Mouse (Mus musculus): ENCODE data around the gene H2bfm.
"Not testable (repeated sequence)": the region's sequence is repeated elsewhere in the genome, so short reads cannot be mapped to it uniquely, and the experiment has no call there.

Gene H2bfm

DNA sequence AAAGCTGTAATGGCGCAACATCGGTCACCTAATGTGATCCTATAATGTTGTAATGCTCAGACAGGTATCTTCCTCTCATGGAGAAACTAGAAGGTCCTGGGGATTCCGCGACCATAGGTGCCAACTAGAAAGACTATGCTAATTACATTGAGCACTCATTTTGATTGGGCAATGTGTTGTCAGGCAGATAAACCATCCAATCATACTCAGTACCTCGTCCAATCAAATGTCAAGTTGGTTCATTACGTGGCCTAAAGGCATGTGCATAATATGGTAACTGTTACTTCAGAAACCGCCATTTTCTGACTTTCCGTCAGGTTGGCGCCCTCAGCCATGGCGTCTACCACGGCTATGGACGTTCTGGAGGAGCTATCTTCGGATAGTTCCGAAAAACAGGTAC is at the start of gene H2bfm:
H2bfm (plus strand) TSS at position 295 of the 400 bp plus-strand sequence.
- no peak for DNase-seq

DNA sequence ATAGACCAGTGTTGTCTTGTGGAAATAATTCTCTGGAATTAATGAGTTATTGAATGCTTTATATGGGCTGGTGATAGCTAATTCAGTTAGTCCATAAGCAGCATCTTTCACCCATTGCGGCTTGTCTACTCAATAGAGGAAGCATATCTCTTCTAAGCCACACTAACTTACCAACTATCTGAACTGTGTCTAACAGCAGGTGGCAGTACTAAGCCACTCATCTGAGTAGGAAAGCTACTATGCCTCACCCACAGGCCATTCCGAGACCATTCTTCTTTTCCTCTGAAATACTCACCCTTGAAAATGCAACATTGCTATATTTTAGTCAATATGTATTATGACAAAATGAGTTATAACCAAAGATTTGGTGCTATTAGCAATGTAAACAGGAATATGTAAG is 31.4 kb upstream of the H2bfm start:
- DNase-seq, result peak in 1 of 2 experiments; percentile 7

DNA sequence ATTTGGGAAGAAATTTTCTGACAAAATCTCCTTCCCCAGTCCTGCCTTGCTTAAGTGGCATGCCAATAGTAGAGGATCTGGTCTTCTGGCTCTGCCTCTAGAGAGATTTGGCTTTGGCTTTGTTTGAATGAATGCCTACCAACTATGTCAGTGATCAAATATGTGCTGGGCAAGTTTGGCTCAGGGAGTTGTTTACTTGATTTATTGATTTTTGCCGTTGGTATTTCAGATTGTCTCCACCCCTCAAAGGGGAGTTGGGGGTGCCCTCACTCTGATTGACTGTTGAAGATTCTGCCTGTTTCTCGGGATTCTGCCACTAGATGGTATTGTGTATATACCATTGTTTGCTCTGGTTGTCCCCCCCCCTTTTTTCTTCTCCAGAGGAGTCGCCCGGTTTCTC is 22.8 kb upstream of the H2bfm start:
- no peak for DNase-seq

DNA sequence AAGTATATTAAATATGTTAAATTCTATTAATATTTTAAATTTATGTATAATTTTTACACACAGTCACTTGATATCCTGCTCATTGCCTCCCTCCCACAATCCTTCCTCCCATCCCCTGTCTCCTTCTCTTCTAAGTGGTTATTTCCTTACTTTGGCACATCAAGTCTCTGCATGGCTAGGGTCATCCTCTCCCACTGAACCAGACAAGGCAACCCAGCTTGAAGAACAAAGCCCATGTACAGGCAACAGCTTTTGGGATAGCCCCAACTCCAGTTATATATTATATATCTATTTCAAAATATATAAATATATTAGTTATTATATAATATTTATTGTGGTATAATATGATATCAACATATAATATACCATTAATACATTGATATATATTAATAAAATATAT is 1.3 kb upstream of the H2bfm start:
- DNase-seq, result no peak

DNA sequence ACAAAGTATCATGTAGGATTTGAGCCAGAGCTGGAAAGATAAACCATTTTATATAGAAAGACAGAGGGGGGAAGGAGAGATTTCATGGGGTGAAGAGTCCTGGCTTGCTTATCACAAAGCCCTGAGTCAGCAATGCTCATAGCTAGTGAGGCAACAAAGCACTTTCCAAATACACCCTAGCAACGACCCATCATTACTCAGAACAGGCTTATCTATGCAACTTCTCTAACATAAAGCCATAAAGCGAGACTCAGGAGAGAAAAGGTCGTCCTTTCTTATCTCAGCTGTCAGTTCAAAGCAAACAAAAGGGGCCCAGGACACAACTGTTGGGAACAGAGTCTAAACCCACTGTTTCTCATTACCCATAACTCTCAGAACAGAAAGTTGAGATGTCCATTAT is 10.9 kb downstream of the H2bfm start:
- no peak for DNase-seq

DNA sequence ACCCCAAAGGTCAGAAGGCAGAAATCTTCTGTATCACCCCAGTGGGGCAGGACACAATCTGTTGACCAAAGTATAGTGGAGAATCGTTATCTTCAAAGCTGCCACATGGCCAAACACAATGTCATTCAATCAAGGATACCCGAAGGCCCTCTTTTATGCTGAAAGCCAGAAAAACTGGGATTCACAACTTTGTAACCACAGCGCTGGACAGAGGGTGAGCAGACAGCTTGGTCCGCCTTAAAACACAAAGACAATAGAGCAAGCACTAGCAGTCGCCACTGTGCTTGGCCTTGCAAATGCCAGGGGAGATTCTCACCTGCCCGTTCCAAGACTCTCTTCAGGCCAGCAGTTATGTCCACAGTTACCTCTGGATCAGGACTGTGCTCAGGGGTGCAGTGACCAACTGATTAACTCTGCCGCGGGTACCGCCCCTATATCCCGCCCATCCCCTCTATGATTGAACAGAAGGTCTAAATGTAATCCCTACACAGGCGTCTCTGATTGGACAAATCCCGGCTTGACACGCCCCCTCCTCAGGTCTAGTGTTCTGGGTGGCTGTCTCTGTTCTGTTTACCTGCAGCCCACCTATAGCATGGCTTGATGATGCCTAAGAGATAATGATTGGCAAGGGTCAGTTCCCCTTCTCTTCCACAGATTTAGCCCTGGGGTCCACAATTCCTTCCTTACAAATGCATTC is 30.6 kb downstream of the H2bfm start:
- DNase-seq, result peak; percentile 87 to 90

DNA sequence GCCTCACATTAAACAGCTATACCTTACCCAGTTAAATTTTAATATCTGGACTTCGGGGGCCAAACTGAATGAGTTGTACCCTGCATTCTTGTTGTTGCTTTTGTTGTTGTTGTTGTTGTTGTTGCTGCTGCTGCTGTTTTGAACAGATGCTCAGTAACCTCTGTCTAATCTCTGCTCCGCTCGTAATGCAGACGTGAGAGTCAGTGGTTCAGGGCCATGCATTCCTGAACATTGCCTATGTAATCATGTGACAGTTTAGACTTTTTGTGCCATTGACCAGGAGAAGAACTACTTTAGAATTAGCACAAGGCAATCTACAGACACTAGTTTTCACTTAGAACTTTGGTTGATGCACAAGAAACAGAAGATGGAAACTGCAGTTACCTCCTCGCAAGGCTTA is 31.2 kb downstream of the H2bfm start:
- not testable (repeated sequence) for DNase-seq

DNA sequence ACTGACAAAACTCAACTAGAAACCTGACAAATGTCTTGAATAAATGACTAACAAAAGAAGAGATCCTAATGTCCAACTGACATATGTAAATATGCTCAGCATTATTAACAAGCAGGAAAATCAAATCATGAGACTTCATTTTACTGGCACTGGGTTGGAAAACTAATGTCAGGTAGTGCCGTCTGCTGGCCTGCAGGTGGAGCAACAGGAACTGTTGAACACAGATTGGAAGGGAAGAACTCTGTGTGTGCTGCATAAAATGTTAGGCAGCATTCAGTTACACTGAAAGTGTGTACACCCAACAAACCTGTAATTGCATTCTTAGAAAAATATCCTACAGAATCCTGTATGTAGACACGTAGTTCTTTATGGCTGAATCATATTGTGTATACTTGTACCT is 32.6 kb downstream of the H2bfm start:
- peak; percentile 44 to 55 for DNase-seq

DNA sequence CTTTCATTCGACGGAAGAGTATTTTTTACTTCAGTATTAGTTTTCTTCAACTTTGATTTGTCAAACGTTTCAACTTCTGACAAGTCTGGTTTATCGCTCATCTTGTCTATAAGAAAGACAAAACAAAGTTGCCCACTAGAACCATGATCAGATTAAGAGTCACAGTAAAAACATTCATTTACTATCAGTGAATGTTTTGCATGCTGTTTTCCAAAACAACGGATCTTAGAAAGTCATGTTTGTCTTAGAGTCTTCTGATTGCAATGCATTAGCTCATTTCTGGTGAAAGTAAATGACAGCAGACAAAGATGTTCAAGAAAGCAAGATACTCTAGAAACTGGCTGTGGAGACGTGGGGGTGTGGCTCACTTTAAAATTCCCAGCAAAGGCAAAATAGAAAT is 48.3 kb downstream of the H2bfm start, which contains the start of gene Tmsb15b2:
Tmsb15b2 (minus strand) TSS at position 101 of the 400 bp plus-strand sequence.
- not testable (repeated sequence) for DNase-seq

DNA sequence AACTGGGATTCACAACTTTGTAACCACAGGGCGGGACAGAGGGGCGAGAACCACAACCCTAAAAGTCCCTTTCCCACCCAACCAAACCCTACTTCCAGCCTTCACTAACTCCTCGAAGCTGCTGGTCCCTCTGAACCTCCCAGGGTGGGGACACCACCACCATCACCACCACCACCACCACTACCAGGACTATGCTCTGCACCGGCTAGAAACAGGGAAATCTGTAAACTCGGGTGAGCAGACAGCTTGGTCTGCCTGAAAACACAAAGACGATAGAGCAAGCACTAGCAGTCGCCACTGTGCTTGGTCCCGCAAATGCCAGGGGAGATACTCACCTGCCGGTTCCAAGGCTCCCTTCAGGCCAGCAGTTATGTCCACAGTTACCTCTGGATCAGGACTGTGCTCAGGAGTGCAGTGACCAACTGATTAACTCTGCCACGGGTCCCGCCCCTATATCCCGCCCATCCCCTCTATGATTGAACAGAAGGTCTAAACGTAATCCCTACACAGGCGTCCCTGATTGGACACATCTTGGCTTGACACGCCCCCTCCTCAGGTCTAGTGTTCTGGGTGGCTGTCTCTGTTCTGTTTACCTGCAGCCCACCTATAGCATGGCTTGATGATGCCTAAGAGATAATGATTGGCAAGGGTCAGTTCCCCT is 49.4 kb downstream of the H2bfm start, which contains the start of the genes Tmsb15l and Tmsb15b1:
Tmsb15l (minus strand) TSS at position 446 of the 661 bp plus-strand sequence.
Tmsb15b1 (minus strand) TSS at position 451 of the 661 bp plus-strand sequence.
- peak; percentile 39 to 90 for DNase-seq
